Mouse (Mus musculus): ENCODE measurements at regions not wholly inside any gene's neighbourhood (a gene's known extent, or its start where the extent isn't known, plus 50 kb on each side); places are given as distances from the start of the nearest gene placed in this dataset.

- DNase-seq (ENCODE audit: low read depth, low spot score): peak; percentile 90
Observed at GRCm38 (mm10) chr14:40308316-40308715, 584.8 kb downstream of the Sh2d4b start.

- DNase-seq (ENCODE audit: low read depth, low spot score): peak; percentile 13
Observed at GRCm38 (mm10) chr14:40279194-40279593, 613.9 kb downstream of the Sh2d4b start.

- peak; percentile 21 for DNase-seq (ENCODE audit: low read depth, low spot score)
Observed at GRCm38 (mm10) chr14:40275331-40275730, 617.7 kb downstream of the Sh2d4b start.

- DNase-seq (ENCODE audit: low read depth, low spot score): no peak
Observed at GRCm38 (mm10) chr14:40261646-40262045, 631.4 kb downstream of the Sh2d4b start.

- no peak for DNase-seq (ENCODE audit: low read depth, low spot score)
Observed at GRCm38 (mm10) chr14:40232084-40232483, 661.0 kb downstream of the Sh2d4b start.

- DNase-seq (ENCODE audit: low read depth, low spot score): no peak
Observed at GRCm38 (mm10) chr14:40224331-40224730, 668.7 kb downstream of the Sh2d4b start.
